Mouse (Mus musculus) intestine, postnatal 0 days (tissue): Measurements from ENCODE around the gene Hist1h2br. TPM values are rescaled to one million over a fixed set of nuclear protein-coding genes. Genes with fewer than 3 reads are reported as not detected.
"Not testable (repeated sequence)": the region's sequence is repeated elsewhere in the genome, so short reads cannot be mapped to it uniquely, and the experiment has no call there.

Source experiments
- ATAC-seq: fragments of 200-750 bp; cut with Nextera tagmentation; 2 replicates; pipeline ENCODE4 v1.8.0; 2017; ENCODE audit warnings: mild to moderate bottlenecking, moderate TSS enrichment, moderate library complexity
- H3K27ac ChIP-seq: fragments of 300-500 bp; sonication (generic); 2 replicates; pipeline ENCODE4 v1.5.1; 2014; ENCODE audit warnings: mild to moderate bottlenecking, low read depth, low read length, moderate library complexity
- H3K27me3 ChIP-seq: fragments of 300-500 bp; sonication (generic); replicated peaks from 2 replicates; pipeline ENCODE4 v1.6.1; 2014; ENCODE audit warnings: low read length, mixed read lengths; ENCODE audit not compliant: control insufficient read depth, insufficient read depth
- H3K36me3 ChIP-seq: fragments of 300-500 bp; sonication (generic); 2 replicates; pipeline ENCODE4 v1.6.1; 2014; ENCODE audit warnings: mild to moderate bottlenecking, moderate library complexity; ENCODE audit not compliant: control insufficient read depth, insufficient read depth
- H3K4me1 ChIP-seq: fragments of 300-500 bp; sonication (generic); replicated peaks from 2 replicates; pipeline ENCODE4 v1.6.1; 2014; ENCODE audit warnings: antibody characterized with exemption, low read length, mixed read lengths; ENCODE audit not compliant: control insufficient read depth, insufficient read depth
- H3K4me2 ChIP-seq: fragments of 300-500 bp; sonication (generic); replicated peaks from 2 replicates; pipeline ENCODE4 v1.6.1; 2014; ENCODE audit warnings: low read depth, mild to moderate bottlenecking, moderate library complexity
- H3K4me3 ChIP-seq: fragments of 300-500 bp; sonication (generic); 2 replicates; pipeline ENCODE4 v1.5.1; 2014; ENCODE audit warnings: low read depth, low read length
- H3K9ac ChIP-seq: fragments of 300-500 bp; sonication (generic); 2 replicates; pipeline ENCODE4 v1.6.1; 2014; ENCODE audit warnings: mild to moderate bottlenecking, low read depth, low read length
- H3K9me3 ChIP-seq: fragments of 300-500 bp; sonication (generic); 2 replicates; pipeline ENCODE4 v1.6.1; 2016; ENCODE audit warnings: mixed run types; ENCODE audit not compliant: control insufficient read depth
- CTCF ChIP-seq: sonication (generic); IDR thresholded peaks from 2 replicates; pipeline ENCODE4 v1.5.1; 2016; ENCODE audit warnings: low read depth, mild to moderate bottlenecking, control low read depth, antibody characterized with exemption, moderate library complexity
- WGBS: fragments of 180-500 bp; shearing (Covaris S2); extraction: QIAGEN DNeasy Blood & Tissue Kit; methylation state at CpG from one replicate; pipeline ENCODE4 v1.1.7; 2014; 5-methylcytosine and 5-hydroxymethylcytosine counted together
- polyA plus RNA-seq: library from polyadenylated mRNA; unstranded; fragments of >200 nt; fragmentation: Nextera tagmentation; extraction: Ambion mirVana; gene quantifications from 2 replicates; pipeline ENCODE4 v1.2.1, GENCODE M21; 2015

The Hist1h2br gene
- polyA plus RNA-seq, 1 experiment from 2014 or later, result 10.0 TPM

DNA sequence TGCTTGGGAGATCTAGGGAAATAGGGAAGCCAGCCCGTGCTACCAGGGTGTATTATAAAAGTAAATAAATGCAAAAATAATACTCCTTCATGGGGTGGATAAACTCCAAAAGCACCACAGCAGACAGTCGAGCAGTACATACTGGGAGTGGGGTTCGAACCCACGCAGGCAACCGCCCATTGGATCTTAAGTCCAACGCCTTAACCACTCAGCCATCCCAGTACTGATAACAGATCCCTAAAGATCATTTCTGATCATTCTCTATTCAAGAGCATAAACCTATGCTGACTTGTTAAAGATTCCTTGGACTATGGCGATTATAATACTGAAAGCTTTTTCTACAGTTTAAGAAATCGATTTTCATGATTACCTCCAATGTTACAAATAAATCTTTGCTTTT is 14.3 kb downstream of the Hist1h2br start:
- Histone ChIP-seq H3K9me3 (no peaks in the 10 kb centered on the region), H3K9ac (no peak overlapping the region), H3K36me3 (no peaks in the 10 kb centered on the region), H3K4me1 (no peaks in the 10 kb centered on the region), H3K27ac (no peak overlapping the region), H3K27me3 (no peaks in the 10 kb centered on the region), H3K4me2 (no peak overlapping the region), H3K4me3 (no peak overlapping the region)
- no peak for TF ChIP-seq CTCF
- WGBS, result 29% methylated on average over 8 of the region's 8 CpGs
- no peak for ATAC-seq

DNA sequence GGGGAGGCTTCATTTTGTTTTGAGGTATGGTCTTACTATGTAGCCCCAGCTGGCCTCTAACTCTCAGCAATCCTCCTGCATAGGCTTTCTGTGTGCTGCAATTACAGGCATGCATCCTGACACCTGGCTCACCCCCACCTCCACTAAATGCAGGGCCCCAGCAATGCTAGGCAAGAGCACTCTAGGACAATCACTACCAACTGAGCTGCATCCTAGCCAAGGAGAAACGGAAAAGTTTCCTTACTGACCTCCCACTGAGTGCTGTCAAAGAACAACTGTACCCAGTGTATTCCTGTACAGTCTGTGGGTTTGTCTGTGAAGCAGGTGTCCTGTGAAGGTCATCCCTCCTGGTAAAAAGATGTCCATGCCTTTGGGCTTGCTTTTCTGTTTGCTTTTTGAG is 17.2 kb downstream of the Hist1h2br start:
- not testable (repeated sequence) for H3K36me3 ChIP-seq, H3K4me2 ChIP-seq, H3K4me3 ChIP-seq, H3K27me3 ChIP-seq, H3K9me3 ChIP-seq, ATAC-seq, H3K9ac ChIP-seq, H3K27ac ChIP-seq, H3K4me1 ChIP-seq
- WGBS, result 44% methylated on average over 1 of the region's 1 CpGs

DNA sequence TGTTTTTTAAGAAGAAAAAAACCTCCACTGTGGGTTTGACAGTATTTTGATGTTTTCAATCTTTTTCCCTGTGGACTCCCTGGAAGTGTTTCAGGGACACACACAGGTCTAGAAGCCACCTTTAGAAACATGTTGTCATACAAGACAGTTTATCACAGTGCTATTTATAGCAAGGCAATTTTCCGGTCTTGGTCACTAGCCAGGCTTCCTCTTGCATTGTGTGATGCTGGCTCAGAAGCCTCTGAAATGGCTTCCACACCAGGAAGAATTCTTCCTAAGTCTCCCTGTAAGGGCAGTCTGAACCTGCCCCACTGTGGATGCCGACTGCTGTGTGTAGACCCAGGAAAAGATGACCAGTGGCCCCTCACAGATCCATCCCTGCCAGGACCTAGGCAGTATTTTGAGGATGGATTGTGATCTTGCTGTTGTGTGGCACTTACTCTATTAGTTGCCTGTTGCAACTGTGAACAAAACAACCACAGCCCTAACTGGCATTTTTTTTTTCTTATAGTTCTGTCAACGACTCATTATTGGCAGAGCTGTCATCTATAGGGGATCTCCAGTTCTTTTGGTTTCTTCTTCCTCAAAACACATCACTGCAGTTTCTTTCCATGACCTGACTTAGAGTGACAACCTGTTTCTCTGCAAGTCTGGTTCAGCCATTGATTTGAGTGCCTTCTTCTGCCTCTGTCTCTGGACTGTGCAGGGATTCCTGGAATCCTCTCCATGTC is 18.8 kb downstream of the Hist1h2br start:
- Histone ChIP-seq H3K4me3 (no peak overlapping the region), H3K36me3 (no peaks in the 10 kb centered on the region), H3K27ac (no peak overlapping the region), H3K4me2 (no peak overlapping the region), H3K27me3 (no peaks in the 10 kb centered on the region), H3K9me3 (no peaks in the 10 kb centered on the region), H3K9ac (no peak overlapping the region), H3K4me1 (no peaks in the 10 kb centered on the region)
- WGBS, result 44% methylated on average over 3 of the region's 3 CpGs
- ATAC-seq, result no peak
- TF ChIP-seq CTCF, result no peak

DNA sequence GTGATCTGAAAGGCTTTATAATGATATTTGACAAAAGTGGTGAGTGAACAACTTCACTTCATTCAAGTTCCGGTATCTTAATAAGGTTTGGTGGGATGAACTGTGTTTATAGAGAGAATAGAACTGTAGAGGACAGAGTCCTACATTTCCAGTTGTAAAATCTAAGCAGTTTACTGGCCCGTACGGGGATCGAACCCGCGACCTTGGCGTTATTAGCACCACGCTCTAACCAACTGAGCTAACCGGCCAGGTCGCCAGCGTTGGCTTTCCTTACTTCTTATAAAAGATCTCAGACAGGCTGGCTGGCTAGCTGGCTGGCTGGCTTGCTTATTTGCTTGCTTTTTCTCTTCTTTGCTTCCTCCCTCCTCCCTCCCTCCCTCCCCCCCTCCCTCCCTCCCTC is 21.6 kb downstream of the Hist1h2br start:
- Histone ChIP-seq H3K4me1 (no peaks in the 10 kb centered on the region), H3K4me3 (peak overlapping the region; percentile 37; the same call in 1 of the 2 replicates), H3K27ac (no peak overlapping the region), H3K4me2 (peak overlapping the region; percentile 58), H3K27me3 (no peaks in the 10 kb centered on the region), H3K36me3 (no peaks in the 10 kb centered on the region), H3K9ac (no peak overlapping the region), H3K9me3 (no peaks in the 10 kb centered on the region)
- WGBS, result 1% methylated on average over 11 of the region's 11 CpGs
- TF ChIP-seq CTCF, result no peak
- ATAC-seq, result no peak

DNA sequence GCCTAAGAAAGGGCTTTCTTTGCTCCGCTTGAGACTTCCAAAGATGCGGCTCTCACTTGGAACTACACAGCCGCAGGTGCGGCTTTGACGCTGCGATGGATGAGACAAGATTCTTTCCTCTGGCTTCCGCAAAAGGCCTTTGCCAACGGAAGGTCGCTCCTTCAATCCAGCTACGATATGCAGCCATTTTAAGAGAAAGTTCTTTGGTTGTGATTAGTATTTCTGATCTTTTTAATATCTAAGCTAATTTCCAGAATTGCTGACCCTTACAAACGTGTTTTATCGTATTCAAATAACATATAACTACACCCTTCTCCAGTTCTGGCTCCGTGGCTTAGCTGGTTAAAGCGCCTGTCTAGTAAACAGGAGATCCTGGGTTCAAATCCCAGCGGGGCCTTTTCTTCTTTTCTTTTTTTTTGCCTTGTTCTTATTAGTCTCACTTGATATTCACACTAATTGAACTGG is 22.2 kb downstream of the Hist1h2br start:
- no peak for TF ChIP-seq CTCF
- Histone ChIP-seq H3K4me3 (peak overlapping the region; percentile 37), H3K4me1 (no peaks in the 10 kb centered on the region), H3K27ac (no peak overlapping the region), H3K9me3 (no peaks in the 10 kb centered on the region), H3K4me2 (peak overlapping the region; percentile 58), H3K9ac (no peak overlapping the region), H3K36me3 (no peaks in the 10 kb centered on the region), H3K27me3 (no peaks in the 10 kb centered on the region)
- WGBS, result 4% methylated on average over 15 of the region's 15 CpGs
- no peak for ATAC-seq

DNA sequence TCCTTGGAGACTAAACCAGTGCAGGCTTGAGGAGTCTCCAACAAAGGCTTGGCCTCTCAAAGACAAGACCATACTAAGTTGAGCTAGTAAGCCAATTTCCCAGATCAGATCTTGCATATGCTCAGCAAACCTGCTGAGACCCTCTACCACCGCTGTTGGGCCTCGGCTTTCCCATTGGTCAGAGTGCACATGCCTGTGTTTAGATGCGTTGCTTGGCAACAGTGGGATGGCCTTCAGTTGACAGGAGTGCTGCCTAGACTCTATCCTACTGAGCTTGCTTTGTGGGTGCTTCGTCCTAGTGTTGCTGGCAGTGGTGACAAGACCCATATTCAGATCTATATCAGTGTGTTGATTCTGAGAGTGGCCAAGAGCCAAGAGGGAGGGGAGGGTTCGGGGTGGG is 28.1 kb downstream of the Hist1h2br start:
- Histone ChIP-seq H3K4me1 (no peaks in the 10 kb centered on the region), H3K9me3 (no peaks in the 10 kb centered on the region), H3K9ac (no peak overlapping the region), H3K4me2 (no peak overlapping the region), H3K27ac (no peak overlapping the region), H3K27me3 (no peaks in the 10 kb centered on the region), H3K4me3 (no peak overlapping the region), H3K36me3 (no peaks in the 10 kb centered on the region)
- TF ChIP-seq CTCF, result no peak
- no peak for ATAC-seq
- 22% methylated on average over 5 of the region's 5 CpGs for WGBS

DNA sequence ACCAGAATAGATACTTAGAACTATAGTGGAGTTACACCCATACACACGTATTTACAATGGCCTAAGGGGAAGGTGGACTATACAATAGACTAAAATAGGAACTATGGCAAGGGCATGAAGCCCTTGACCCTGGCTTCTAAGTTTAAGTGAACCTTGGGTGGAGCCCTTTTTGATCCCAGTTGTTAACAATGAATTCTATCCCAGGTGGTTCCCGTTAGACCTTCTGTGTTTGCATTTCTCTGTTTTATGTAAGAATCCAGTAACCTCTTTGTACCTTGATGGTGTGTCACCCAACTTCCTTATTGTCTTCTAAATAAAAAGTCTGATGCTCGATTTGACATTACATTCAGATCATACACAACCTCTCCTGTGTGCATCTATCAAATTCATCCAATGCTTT is 32.0 kb downstream of the Hist1h2br start:
- not testable (repeated sequence) for H3K27me3 ChIP-seq, H3K4me1 ChIP-seq, H3K9me3 ChIP-seq, H3K27ac ChIP-seq, H3K4me2 ChIP-seq, ATAC-seq, H3K9ac ChIP-seq, H3K36me3 ChIP-seq, H3K4me3 ChIP-seq
- WGBS, result 69% methylated on average over 3 of the region's 3 CpGs
